Mouse (Mus musculus) brain, adult 10 weeks (tissue): Measurements from ENCODE around the gene Prkaa1. TPM values are rescaled to one million over a fixed set of nuclear protein-coding genes. Genes with fewer than 3 reads are reported as not detected.

ENCODE experiments used
- polyA plus RNA-seq: library from polyadenylated mRNA; stranded (reverse); fragments of 350-450 nt; fragmentation: Illumina TruSeq; extraction: RNeasy Lipid Tissue Mini Kit (QIAGEN cat#74804); gene quantifications from one replicate; pipeline ENCODE4 v1.2.3, GENCODE M21; 2015; ENCODE audit warnings: low read depth, low replicate concordance

Gene Prkaa1
- 18.8 TPM for polyA plus RNA-seq

DNA sequence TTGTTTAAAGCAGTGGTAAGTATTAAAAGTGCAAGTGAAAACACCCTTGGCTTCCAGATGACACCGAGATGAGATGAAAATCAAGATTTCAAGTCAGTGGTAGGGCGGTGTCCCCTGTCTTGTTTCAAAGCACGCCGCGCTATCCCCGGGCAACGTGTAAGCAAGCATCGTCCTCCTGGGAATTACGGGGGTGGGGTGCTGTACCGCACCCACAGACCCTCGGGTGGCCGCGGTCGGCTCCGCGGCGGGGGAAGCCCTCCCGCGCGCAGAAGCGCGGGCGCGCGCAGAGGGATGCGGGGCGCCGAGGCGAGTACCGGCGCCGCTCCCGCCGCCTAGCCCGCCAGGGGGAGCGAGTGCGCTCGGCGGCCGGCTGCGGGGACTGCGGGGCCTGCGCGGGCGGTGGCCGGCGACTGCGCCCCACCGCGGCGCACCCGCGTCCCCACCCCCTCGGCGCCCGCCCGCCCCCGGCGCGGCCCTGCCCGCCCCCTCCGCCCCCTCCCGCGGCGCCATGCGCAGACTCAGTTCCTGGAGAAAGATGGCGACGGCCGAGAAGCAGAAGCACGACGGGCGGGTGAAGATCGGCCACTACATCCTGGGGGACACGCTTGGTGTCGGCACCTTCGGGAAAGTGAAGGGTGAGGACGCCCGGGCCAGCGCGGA is at the start of gene Prkaa1:
Gene Prkaa1 (plus strand): TSS at position 501 of the 660 bp plus-strand sequence.

DNA sequence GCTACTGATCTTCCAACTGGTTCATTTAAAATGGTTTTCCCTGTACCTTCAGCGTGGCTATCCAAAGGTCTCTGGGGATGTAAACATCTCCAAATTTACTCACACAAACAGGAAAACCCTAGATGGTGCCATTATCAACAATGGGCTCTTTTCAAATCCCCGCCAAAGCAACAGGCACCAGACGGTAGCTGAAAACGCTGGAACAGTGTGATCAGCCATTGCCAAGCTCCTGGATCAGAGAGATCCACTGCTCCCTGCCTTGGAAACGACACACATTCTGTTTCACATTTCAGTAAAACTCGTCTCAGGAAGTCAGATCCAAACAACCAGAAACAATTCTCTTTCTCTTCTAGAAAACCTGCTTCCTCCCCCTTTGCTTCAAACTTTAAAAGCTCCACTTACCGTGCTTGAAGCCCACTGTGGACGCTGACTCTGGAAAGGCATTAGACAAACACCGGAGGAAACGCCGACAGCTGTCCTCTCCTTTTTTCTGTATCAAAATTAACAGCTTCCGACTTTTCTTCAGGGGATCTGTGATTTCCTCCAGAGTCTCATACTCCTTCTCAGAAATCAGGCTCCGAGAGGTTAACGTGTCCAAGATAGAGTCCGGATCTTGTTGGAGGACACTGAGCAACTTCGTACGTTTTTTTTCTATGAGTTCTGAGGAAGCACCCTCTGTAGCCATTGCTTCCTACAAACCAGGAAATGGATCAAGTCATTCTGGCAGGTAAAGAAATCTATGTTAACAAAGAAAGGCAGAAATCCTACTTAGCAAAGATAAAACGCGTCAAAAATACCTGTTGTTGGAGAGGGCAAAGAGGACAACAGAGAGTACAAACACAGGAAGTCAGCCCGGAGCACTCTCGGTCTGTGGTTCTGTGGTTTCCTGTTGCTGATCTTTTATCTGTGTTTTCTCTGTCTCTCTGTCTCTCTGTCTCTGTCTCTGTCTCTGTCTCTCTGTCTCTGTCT is 35.7 kb upstream of the Prkaa1 start, which contains the start of gene Card6:
Gene Card6 (minus strand): TSS at position 854 of the 969 bp plus-strand sequence.

DNA sequence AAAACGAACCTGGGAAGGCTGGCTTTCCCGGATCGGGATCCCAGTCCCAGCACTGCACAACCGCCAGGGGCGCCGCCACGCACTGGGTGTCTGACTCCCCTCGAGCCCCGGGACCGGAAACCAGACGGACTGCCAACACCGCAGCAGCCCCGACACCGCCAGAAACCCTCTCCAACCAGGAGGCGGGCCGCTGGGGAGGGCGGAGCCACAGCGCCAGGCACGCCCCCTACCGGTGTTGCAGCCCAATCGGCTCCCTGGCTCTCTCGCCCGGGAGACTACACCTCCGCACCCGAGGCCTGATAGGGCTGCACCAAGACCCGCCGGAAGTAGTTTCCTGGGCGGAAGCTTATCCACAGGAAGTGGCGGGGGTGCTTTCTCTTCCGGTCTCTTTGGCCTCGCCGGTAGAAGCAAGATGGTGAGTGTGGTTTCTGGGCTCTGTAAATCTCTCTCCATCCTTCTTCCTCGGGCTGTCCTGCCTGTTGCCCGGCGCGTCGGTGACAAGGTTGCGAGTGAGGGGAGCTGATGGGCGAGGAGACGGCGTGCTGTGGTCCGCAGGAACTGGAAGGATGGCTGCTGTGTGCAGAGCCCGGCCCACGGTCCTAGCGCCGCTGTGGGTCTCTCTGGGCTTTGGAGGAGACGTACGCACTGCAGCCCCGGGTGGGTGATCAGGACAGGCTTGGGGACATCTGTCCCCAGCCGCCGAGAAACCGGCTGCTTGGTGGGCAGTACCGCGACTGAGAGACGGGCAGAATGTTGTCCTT is 27.2 kb upstream of the Prkaa1 start, which contains the start of gene Rpl37:
Gene Rpl37 (plus strand): TSS at position 376 of the 761 bp plus-strand sequence.

DNA sequence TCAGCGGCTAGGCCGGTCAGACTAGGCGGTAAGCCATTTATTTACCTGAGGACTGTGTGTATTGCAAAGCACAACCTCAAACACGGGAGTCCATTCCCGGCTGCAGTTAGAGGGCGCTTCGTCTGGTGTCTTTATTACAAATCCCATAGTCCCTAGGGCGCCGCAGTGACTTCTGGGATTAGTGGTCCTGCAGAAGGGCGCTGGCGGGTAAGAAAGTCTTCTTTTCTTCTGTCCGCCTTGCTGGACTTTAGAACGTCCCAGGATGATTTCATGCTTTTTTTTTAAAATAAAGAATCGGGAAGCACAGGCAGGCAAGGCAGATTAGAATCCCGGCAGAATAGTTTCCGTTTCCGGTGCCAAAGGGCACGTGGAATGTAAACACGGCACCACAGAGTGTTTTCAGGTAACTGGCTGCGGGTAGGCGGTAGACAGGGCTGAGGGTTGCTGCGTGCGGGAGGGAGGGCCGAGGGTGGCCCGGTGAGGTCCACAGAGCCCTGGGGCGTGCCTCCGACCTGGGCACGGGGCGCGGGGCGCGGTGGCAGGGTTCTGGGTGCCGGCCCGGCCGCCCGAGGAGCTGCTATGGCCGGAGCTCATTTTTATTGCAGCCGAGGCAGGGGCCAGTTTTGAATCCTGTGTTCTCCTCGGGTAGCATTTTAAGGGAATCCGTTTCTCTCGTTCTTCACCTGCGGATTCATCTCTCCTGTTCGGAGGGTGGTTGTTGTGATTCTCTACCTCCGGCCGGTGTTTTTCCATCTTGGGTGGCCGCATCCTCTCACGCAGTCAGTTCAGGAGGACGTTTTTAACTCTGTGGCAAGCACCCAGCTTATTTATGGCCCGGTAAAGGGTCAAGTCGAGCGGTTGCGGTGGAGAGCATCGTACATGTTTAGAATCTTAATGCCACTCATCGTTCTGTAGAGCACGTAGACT is 42.0 kb downstream of the Prkaa1 start, which contains the start of gene Ttc33:
Gene Ttc33 (plus strand): TSS at position 160 of the 927 bp plus-strand sequence.

Other genes starting within 250 kb of the Prkaa1 start
- gene Mroh2b, start 245.1 kb upstream of the Prkaa1 start, polyA plus RNA-seq: not detected
- 0.43 TPM for gene C7, start 80.1 kb upstream of the Prkaa1 start, polyA plus RNA-seq
- gene Card6, start 35.3 kb upstream of the Prkaa1 start, polyA plus RNA-seq: 0.89 TPM
- 992 TPM for gene Rpl37, start 27.2 kb upstream of the Prkaa1 start, polyA plus RNA-seq
- 73.3 TPM for gene Ttc33, start 41.7 kb downstream of the Prkaa1 start, polyA plus RNA-seq
- 1.1 TPM for gene Ptger4, start 100.3 kb downstream of the Prkaa1 start, polyA plus RNA-seq